In the genomic region with DNA sequence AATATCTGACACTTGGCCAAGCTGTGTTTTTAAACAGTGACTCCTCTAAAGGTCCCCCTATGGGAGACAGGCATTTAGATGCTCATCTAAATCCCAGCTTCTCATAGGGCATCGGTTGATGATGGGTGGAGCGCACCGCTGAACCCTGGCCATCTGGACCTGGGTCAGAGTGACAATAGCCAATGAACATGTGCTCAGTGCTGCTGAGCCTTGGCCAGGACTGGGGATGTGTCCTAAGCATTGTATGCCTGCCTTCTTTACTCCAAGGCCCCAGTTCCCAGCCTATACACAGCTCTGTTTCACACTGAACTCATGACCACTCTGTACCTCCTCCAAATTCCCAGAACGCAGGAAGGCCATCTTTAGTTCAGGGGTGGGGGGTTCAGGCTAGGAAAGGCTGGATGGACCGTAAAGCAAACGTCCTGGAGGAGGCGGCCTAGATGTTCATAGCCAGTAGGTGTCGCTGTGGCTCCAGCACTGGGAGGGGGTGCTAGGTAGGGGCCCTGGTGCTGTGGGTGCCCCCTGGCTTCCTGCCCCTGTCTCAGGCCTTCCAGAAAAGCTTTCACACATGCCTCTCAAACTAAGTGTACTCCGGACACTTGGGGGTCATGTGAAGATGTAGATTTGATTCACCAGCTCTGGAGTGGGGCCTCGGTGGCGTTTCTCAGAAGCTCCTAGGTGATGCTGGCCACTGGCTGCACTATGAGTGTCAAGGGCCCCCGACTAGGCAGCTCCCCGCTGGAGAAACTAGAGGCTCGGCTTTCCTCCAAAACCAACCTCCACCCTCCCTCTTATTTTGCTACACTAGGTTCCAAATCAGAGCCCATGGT, we compare ENCODE assay signal across 8 mouse cellular contexts.
DNase-seq lines count a peak whose midpoint lies in the region; ATAC-seq and TF ChIP-seq lines count a peak whose summit lies in the region.

No protein-coding gene starts in this region.

- DNase-seq in 416B (ENCODE audit: low read depth) (peak; percentile 51), G1E (ENCODE audit: low spot score) (peak; percentile 59)
- DNase-seq in liver, embryonic 14.5 days (ENCODE audit: low read depth in 3 of 3, low spot score in 3 of 3): no peak

- no peaks in the 10 kb centered on the region for H3K36me3 ChIP-seq in G1E (replicated peaks)
- no peaks in the 10 kb centered on the region for H3K36me3 ChIP-seq in kidney, embryonic 14.5 days (ENCODE audit: control insufficient read depth, insufficient read depth, low read length)
- no peaks in the 10 kb centered on the region for H3K36me3 ChIP-seq in liver, embryonic 14.5 days (replicated peaks; ENCODE audit: control insufficient read depth, insufficient read depth, low read depth)
- H3K36me3 ChIP-seq in neural tube, embryonic 14.5 days (ENCODE audit: control insufficient read depth, insufficient read depth, low read length): no peaks in the 10 kb centered on the region

- no peak overlapping the region for H3K4me2 ChIP-seq in kidney, embryonic 14.5 days (replicated peaks; ENCODE audit: low read depth, low read length)
- no peak overlapping the region for H3K4me2 ChIP-seq in liver, embryonic 14.5 days (ENCODE audit: low read depth)
- no peak overlapping the region for H3K4me2 ChIP-seq in neural tube, embryonic 14.5 days (ENCODE audit: low read depth, low read length)

- H3K9ac ChIP-seq in kidney, embryonic 14.5 days (ENCODE audit: low read depth, low read length): no peak overlapping the region
- H3K9ac ChIP-seq in liver, embryonic 14.5 days (replicated peaks): no peak overlapping the region
- H3K9ac ChIP-seq in neural tube, embryonic 14.5 days (replicated peaks; ENCODE audit: low read depth, low read length): no peak overlapping the region

- H3K27ac ChIP-seq in kidney, embryonic 14.5 days (ENCODE audit: low read depth, low read length): no peak overlapping the region
- H3K27ac ChIP-seq in liver, embryonic 14.5 days: no peak overlapping the region
- no peak overlapping the region for H3K27ac ChIP-seq in neural tube, embryonic 14.5 days (ENCODE audit: low read depth, low read length)

- WGBS in kidney, embryonic 14.5 days: 10% methylated on average over 14 of the region's 14 CpGs
- WGBS in liver, embryonic 14.5 days (ENCODE audit: insufficient replicate concordance): 21% methylated on average over 14 of the region's 14 CpGs
- 16% methylated on average over 14 of the region's 14 CpGs for WGBS in neural tube, embryonic 14.5 days

- TF ChIP-seq EP300 in liver, embryonic 14.5 days (IDR thresholded peaks at IDR 0.05; ENCODE audit: low read depth): no peak

- no peaks in the 10 kb centered on the region for H3K9me3 ChIP-seq in G1E (replicated peaks)
- H3K9me3 ChIP-seq in kidney, embryonic 14.5 days (ENCODE audit: control insufficient read depth, low read length): no peaks in the 10 kb centered on the region
- H3K9me3 ChIP-seq in liver, embryonic 14.5 days (ENCODE audit: control insufficient read depth, low read length): no peaks in the 10 kb centered on the region
- H3K9me3 ChIP-seq in neural tube, embryonic 14.5 days (ENCODE audit: control insufficient read depth, low read length): no peaks in the 10 kb centered on the region

- no peak overlapping the region for H3K4me3 ChIP-seq in G1E (ENCODE audit: low read depth, low read length)
- H3K4me3 ChIP-seq in kidney, embryonic 14.5 days (ENCODE audit: low read length): no peak overlapping the region
- H3K4me3 ChIP-seq in liver, embryonic 14.5 days (ENCODE audit: insufficient read depth in 1 of 2, low read depth in 2 of 2, low read length in 2 of 2): no peak overlapping the region
- no peak overlapping the region for H3K4me3 ChIP-seq in neural tube, embryonic 14.5 days (ENCODE audit: low read depth, low read length)

- no peaks in the 10 kb centered on the region for H3K4me1 ChIP-seq in G1E (ENCODE audit: insufficient read depth, low read depth, low read length)
- H3K4me1 ChIP-seq in kidney, embryonic 14.5 days (ENCODE audit: control insufficient read depth, insufficient read depth, low read length): peaks cover 7% of the 10 kb centered on the region; the same call in 1 of the 2 replicates
- no peaks in the 10 kb centered on the region; a peak in 1 of 4 replicates for H3K4me1 ChIP-seq in liver, embryonic 14.5 days (replicated peaks; ENCODE audit: control insufficient read depth in 2 of 2, insufficient read depth in 2 of 2, low read length in 1 of 2)
- H3K4me1 ChIP-seq in neural tube, embryonic 14.5 days (ENCODE audit: control insufficient read depth, insufficient read depth, low read length): 0 out of 2 replicates have a peak, but pooled peaks cover 10% of the 10 kb centered on the region

- ATAC-seq in G1E (ENCODE audit: extremely low read depth, insufficient number of reproducible peaks, low FRiP score, poor library complexity, severe bottlenecking): no peak
- ATAC-seq in common myeloid progenitor, adult 5-6 weeks (replicated peaks; ENCODE audit: low read depth, poor library complexity, severe bottlenecking): peak; percentile 75
- peak; percentile 87 for ATAC-seq in granulocyte monocyte progenitor cell, adult 5-6 weeks (replicated peaks; ENCODE audit: poor library complexity, severe bottlenecking)
- peak; percentile 55; the same call in 1 of the 2 replicates for ATAC-seq in kidney, embryonic 14.5 days (ENCODE audit: low FRiP score, low TSS enrichment)
- no peak for ATAC-seq in liver, embryonic 14.5 days (ENCODE audit: insufficient read depth)
- peak; percentile 61; the same call in 1 of the 2 replicates for ATAC-seq in neural tube, embryonic 14.5 days (ENCODE audit: low read depth)
- no peak; the same call in 1 of the 2 replicates for ATAC-seq in erythroid progenitor cell, adult 5-6 weeks (replicated peaks; ENCODE audit: low FRiP score, poor library complexity, severe bottlenecking)

- TF ChIP-seq CTCF in G1E (IDR thresholded peaks at IDR 0.05; ENCODE audit: low read depth, low read length): peak; percentile 57
- TF ChIP-seq CTCF in liver, embryonic 14.5 days (IDR thresholded peaks at IDR 0.05; ENCODE audit: low read depth): peak; percentile 90

- H3K27me3 ChIP-seq in G1E (ENCODE audit: insufficient read depth, low read length): peaks cover 27% of the 10 kb centered on the region
- H3K27me3 ChIP-seq in kidney, embryonic 14.5 days (ENCODE audit: control insufficient read depth, insufficient read depth, low read length): peaks cover 97% of the 10 kb centered on the region
- no peaks in the 10 kb centered on the region; the same call in 1 of the 2 replicates for H3K27me3 ChIP-seq in liver, embryonic 14.5 days (ENCODE audit: control insufficient read depth, insufficient read depth, low read length)
- H3K27me3 ChIP-seq in neural tube, embryonic 14.5 days (ENCODE audit: control insufficient read depth, insufficient read depth, low read length): peaks cover 32% of the 10 kb centered on the region

Comparison
In these comparisons a context has a peak if more than half of its experiments do, and no peak if none do; other contexts are left out.
1. DNase-seq: peak in 416B (single experiment) and G1E (single experiment); none in liver, embryonic 14.5 days (0 of 3).
2. ATAC-seq: peak in common myeloid progenitor, adult 5-6 weeks (single experiment), granulocyte monocyte progenitor cell, adult 5-6 weeks (single experiment), kidney, embryonic 14.5 days (single experiment) and neural tube, embryonic 14.5 days (single experiment); none in G1E (single experiment), liver, embryonic 14.5 days (single experiment) and erythroid progenitor cell, adult 5-6 weeks (single experiment).